Mouse (Mus musculus): ENCODE measurements at regions not wholly inside any gene's neighbourhood (a gene's known extent, or its start where the extent isn't known, plus 50 kb on each side); places are given as distances from the start of the nearest gene placed in this dataset.

DNA sequence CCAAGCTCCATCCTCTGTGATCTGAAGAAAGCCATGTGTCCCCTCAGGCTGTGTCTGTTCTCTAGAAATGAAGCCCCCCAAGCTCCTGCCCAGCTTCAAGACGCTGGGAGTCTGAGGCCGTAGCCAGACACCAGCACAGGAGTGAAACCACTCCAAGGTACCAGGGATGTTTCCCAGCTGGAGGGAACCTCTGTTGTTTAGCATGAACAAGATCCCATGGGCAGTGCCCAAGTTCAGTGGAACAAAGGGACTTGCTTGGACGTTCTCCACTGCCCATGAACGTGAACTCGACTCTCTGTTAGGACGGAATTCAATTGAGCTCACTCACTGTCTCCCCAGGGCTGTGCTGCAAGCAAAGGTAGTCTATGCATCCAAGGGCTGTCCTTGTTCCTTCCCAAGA, 99.2 kb upstream of the Twist2 start:
- Histone ChIP-seq H3K9ac (ENCODE audit: low read depth, low read length) (no peak overlapping the region), H3K79me2 (replicated peaks; ENCODE audit: control insufficient read depth, insufficient read depth, low read length) (no peaks in the 10 kb centered on the region), H3K36me3 (ENCODE audit: control insufficient read depth, insufficient read depth, low read length) (no peaks in the 10 kb centered on the region), H3K27me3 (ENCODE audit: control insufficient read depth, insufficient read depth, low read length) (no peaks in the 10 kb centered on the region), H3K27ac (no peak overlapping the region), H3K4me1 (ENCODE audit: control insufficient read depth, insufficient read depth, low read length) (no peaks in the 10 kb centered on the region), H3K4me3 (no peak overlapping the region)
- DNase-seq, result no peak
- WGBS, result 76% methylated on average over 6 of the region's 6 CpGs
- no peak for TF ChIP-seq POLR2A (IDR thresholded peaks at IDR 0.05; ENCODE audit: insufficient read depth, low read depth, low read length)
- no peak for TF ChIP-seq CTCF (IDR thresholded peaks at IDR 0.05)
- no peak for TF ChIP-seq EP300 (IDR thresholded peaks at IDR 0.05; ENCODE audit: insufficient read depth, low read depth, low read length)
- intact Hi-C loops (cut with DNase I), result no loop called here

DNA sequence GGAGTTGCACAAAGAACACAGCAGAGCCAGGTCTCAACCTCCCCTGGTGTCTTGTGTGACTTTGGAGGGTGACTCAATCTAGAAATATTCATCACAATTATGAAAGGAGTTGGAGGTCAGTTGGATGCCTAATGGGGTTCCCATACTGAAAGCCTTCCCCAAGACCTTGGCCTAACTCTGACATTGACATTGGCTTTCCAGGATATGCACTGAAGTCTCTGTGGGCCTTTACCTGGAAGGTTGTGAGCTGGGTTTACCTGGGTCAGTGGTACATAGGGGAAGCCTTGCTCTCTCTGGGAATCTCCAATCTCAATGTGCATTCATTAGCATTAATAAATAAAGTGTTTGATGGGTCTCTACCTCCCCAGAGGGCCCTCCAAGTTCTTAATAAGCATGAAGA, 98.5 kb upstream of the Twist2 start:
- no peak for DNase-seq
- no peak overlapping the region for H3K27ac ChIP-seq

DNA sequence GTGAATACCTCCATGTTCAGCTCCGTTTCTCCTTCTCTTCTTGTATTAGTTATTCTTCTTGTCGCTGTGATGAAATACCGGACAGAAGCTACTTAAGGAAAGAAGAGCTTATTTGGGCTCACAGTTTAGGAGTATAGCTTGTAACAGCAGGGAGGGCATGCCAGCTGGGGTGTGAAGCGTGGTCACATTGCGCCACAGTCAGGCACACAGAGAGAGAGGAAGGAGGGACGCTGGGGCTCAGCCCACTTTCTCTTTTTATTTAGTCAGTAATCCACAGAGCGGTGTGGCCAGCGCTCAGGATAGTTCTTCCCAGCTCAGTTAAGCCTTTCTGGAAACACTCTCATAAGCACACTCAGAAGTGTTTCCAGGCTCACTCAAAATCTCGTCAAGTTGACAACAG, 95.8 kb upstream of the Twist2 start:
- intact Hi-C loops (cut with DNase I), result no loop called here
- no peaks in the 10 kb centered on the region for H3K79me2 ChIP-seq (replicated peaks; ENCODE audit: control insufficient read depth, insufficient read depth, low read length)
- no peaks in the 10 kb centered on the region for H3K4me1 ChIP-seq (ENCODE audit: control insufficient read depth, insufficient read depth, low read length)
- H3K27ac ChIP-seq, result no peak overlapping the region
- no peaks in the 10 kb centered on the region for H3K36me3 ChIP-seq (ENCODE audit: control insufficient read depth, insufficient read depth, low read length)
- 70% methylated on average over 9 of the region's 9 CpGs for WGBS
- TF ChIP-seq EP300 (IDR thresholded peaks at IDR 0.05; ENCODE audit: insufficient read depth, low read depth, low read length) (no peak), POLR2A (IDR thresholded peaks at IDR 0.05; ENCODE audit: insufficient read depth, low read depth, low read length) (no peak), CTCF (IDR thresholded peaks at IDR 0.05) (no peak)
- H3K4me3 ChIP-seq, result no peak overlapping the region
- no peak overlapping the region for H3K9ac ChIP-seq (ENCODE audit: low read depth, low read length)
- DNase-seq, result no peak
- H3K27me3 ChIP-seq (ENCODE audit: control insufficient read depth, insufficient read depth, low read length), result no peaks in the 10 kb centered on the region

More for the DNA sequence above, 98.5 kb upstream of the Twist2 start:
- no peak for TF ChIP-seq EP300 (IDR thresholded peaks at IDR 0.05; ENCODE audit: insufficient read depth, low read depth, low read length)
- H3K27me3 ChIP-seq (ENCODE audit: control insufficient read depth, insufficient read depth, low read length), result no peaks in the 10 kb centered on the region
- intact Hi-C loops (cut with DNase I), result no loop called here
- no peaks in the 10 kb centered on the region for H3K4me1 ChIP-seq (ENCODE audit: control insufficient read depth, insufficient read depth, low read length)
- H3K4me3 ChIP-seq, result no peak overlapping the region
- H3K36me3 ChIP-seq (ENCODE audit: control insufficient read depth, insufficient read depth, low read length), result no peaks in the 10 kb centered on the region
- no peak overlapping the region for H3K9ac ChIP-seq (ENCODE audit: low read depth, low read length)
- no peaks in the 10 kb centered on the region for H3K79me2 ChIP-seq (replicated peaks; ENCODE audit: control insufficient read depth, insufficient read depth, low read length)

DNA sequence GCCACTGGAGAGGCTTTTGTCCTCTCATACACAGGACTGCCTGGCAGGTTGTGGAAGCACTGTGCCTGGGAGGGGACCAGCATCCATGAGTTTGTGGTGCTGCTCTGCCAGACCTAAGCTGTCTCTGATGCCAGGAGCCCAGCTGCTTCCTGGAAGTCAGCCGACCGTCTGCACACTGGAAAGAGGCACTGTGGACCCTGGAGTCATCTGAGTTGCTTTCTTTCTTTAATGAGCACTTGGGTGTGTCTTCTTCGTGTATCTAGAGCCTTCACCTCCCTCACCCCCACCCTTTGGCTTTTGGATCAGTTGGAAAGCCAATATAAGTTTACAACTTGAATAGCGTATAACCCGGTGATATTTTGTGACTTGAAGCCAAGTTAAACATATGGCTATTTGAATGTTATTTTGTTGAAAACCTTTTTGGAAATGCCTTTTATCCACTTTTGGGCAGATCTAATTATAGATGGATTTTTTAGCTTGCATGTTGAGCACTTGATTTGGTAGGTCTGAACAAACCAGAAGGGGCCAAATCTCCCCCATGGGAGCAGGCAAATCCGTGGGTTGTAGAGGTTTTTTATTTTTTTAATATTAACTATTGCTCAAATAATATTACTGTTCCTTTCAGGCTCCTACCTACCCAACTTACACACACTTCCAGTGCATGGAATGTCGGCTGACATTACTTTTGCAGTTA, 92.6 kb upstream of the Twist2 start:
- TF ChIP-seq CTCF (IDR thresholded peaks at IDR 0.05), result no peak
- no peak for TF ChIP-seq POLR2A (IDR thresholded peaks at IDR 0.05; ENCODE audit: insufficient read depth, low read depth, low read length)
- no peak for TF ChIP-seq EP300 (IDR thresholded peaks at IDR 0.05; ENCODE audit: insufficient read depth, low read depth, low read length)
- Histone ChIP-seq H3K79me2 (replicated peaks; ENCODE audit: control insufficient read depth, insufficient read depth, low read length) (no peaks in the 10 kb centered on the region), H3K9ac (ENCODE audit: low read depth, low read length) (no peak overlapping the region), H3K4me1 (ENCODE audit: control insufficient read depth, insufficient read depth, low read length) (no peaks in the 10 kb centered on the region), H3K27ac (no peak overlapping the region), H3K27me3 (ENCODE audit: control insufficient read depth, insufficient read depth, low read length) (no peaks in the 10 kb centered on the region), H3K36me3 (ENCODE audit: control insufficient read depth, insufficient read depth, low read length) (no peaks in the 10 kb centered on the region), H3K4me3 (no peak overlapping the region)
- DNase-seq, result peak in 1 of 2 experiments; percentile 8
- 47% methylated on average over 7 of the region's 7 CpGs for WGBS
- intact Hi-C loops (cut with DNase I), result no loop called here

DNA sequence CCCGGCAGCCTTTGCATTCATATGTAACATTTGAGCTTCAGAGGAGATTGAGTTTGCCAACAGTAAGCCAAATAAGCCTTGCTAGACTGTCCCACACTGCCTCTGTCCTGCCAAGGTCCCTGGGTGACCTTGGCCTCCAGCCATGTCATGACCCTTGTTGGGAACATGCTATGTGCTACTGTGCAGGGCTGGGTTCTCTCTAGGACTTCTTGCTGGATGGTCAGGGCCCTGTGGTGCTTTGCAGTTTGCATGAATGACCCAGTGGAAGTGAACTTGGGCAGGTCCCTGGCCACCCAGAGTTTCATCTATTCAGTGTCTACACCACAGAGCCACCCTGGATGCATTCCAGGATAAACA, 92.0 kb upstream of the Twist2 start:
- Histone ChIP-seq H3K79me2 (replicated peaks; ENCODE audit: control insufficient read depth, insufficient read depth, low read length) (no peaks in the 10 kb centered on the region), H3K4me3 (no peak overlapping the region), H3K27ac (no peak overlapping the region), H3K4me1 (ENCODE audit: control insufficient read depth, insufficient read depth, low read length) (no peaks in the 10 kb centered on the region), H3K9ac (ENCODE audit: low read depth, low read length) (no peak overlapping the region), H3K36me3 (ENCODE audit: control insufficient read depth, insufficient read depth, low read length) (no peaks in the 10 kb centered on the region), H3K27me3 (ENCODE audit: control insufficient read depth, insufficient read depth, low read length) (no peaks in the 10 kb centered on the region)
- intact Hi-C loops (cut with DNase I), result no loop called here
- WGBS, result 79% methylated on average over 1 of the region's 1 CpGs
- no peak for DNase-seq
- TF ChIP-seq CTCF (IDR thresholded peaks at IDR 0.05) (no peak), EP300 (IDR thresholded peaks at IDR 0.05; ENCODE audit: insufficient read depth, low read depth, low read length) (no peak), POLR2A (IDR thresholded peaks at IDR 0.05; ENCODE audit: insufficient read depth, low read depth, low read length) (no peak)

DNA sequence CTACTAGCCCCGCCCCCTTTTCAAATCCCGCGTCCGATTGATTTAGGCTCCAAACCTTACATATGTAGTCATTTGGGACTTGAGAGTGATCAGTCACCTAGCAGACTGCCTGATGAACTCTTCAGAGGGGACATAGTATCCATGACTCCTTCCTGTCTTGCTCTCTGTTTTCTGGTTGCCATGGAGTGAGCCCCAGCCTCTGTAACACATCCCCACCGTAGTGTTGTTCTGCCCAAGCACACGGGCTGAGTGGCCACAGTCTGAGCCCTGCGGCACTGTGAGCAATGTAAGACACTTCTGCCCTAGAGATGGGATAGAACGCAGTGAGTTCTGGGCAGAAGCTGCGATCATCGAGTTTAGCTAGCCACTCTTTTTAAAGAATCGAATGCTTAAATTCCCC, 88.1 kb upstream of the Twist2 start:
- H3K79me2 ChIP-seq (replicated peaks; ENCODE audit: control insufficient read depth, insufficient read depth, low read length), result no peaks in the 10 kb centered on the region
- H3K36me3 ChIP-seq (ENCODE audit: control insufficient read depth, insufficient read depth, low read length), result no peaks in the 10 kb centered on the region
- no peak for DNase-seq
- intact Hi-C loops (cut with DNase I), result no loop called here
- H3K4me3 ChIP-seq, result no peak overlapping the region
- H3K4me1 ChIP-seq (ENCODE audit: control insufficient read depth, insufficient read depth, low read length), result no peaks in the 10 kb centered on the region
- no peak overlapping the region for H3K9ac ChIP-seq (ENCODE audit: low read depth, low read length)
- H3K27me3 ChIP-seq (ENCODE audit: control insufficient read depth, insufficient read depth, low read length), result no peaks in the 10 kb centered on the region
- 81% methylated on average over 11 of the region's 11 CpGs for WGBS
- TF ChIP-seq CTCF (IDR thresholded peaks at IDR 0.05), result no peak
- TF ChIP-seq EP300 (IDR thresholded peaks at IDR 0.05; ENCODE audit: insufficient read depth, low read depth, low read length), result no peak
- no peak overlapping the region for H3K27ac ChIP-seq
